Mouse (Mus musculus): ENCODE measurements at regions not wholly inside any gene's neighbourhood (a gene's known extent, or its start where the extent isn't known, plus 50 kb on each side); places are given as distances from the start of the nearest gene placed in this dataset.

- TF ChIP-seq CTCF (conservative IDR thresholded peaks at IDR 0.05; ENCODE audit: insufficient read depth, insufficient read length, low read depth, low read length): no peak
- TF ChIP-seq POLR2A (IDR thresholded peaks at IDR 0.05; ENCODE audit: low read depth, low read length): no peak
Measured at GRCm38 (mm10) chr17:59955300-59956057, 942.3 kb upstream of the Nudt12 start.

Data from kidney, adult 2 months (tissue).